Mouse (Mus musculus) erythroblast, embryonic 14.5 days (primary cell): Measurements from ENCODE around the gene Efcab3.

Source experiments
- GATA1 ChIP-seq: IDR thresholded peaks from 2 replicates; pipeline ENCODE4 v1.6.1; 2012; ENCODE audit warnings: low read length, inconsistent platforms, mixed read lengths
- TAL1 ChIP-seq: IDR thresholded peaks from 3 replicates; pipeline ENCODE4 v1.6.1; 2012; ENCODE audit warnings: low read length, inconsistent platforms, mixed read lengths

DNA sequence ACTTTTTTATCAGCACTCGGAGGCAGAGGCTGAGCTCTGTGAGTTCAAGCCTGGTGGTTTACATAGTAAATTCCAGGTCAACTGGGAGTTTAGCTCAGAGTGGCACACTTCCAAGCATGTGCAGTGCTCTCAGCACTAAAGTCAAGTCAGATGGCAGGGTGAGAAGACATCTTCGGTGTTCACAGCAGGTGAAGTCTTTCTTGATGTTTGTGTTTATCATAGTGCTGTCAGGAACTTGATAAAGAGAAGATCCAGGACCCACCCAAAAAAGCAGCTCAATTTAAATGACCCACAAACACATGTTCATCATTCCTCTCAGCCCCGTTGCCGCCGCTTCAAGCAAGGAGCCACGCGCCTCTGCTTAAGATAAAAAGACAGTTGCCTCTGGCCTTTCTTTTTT lies 72.3 kb downstream of the Efcab3 start:
- TF ChIP-seq TAL1 (no peak), GATA1 (no peak)
